Mouse (Mus musculus) embryo, embryonic 10.5 days (tissue): ENCODE measurements around the gene Sp2.

Experiments
- DNase-seq: peaks from one replicate; pipeline ENCODE4 v3.0.0-alpha.2; 2015; ENCODE audit warnings: low spot score

Gene Sp2

DNA sequence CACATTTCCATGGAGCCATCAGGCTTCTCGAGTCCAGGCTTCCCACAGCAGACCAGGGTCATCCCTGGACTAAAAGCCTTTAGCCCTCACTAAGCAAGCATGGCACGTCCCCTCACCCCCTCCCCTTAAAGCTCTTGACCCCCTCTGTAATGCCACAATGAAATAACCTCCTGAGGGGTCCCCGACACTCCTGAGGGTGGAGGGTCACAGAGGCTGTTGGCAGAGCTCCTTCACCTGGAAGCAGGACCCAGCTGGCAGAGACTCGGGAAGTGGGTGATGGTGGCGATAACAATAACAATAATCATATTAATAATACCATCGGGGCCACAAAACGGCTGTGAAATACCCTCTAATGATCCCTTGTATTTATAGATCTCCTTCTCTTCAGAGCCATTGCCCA lies at the start of gene Sp2:
Sp2 (minus strand) TSS at position 101 of the 400 bp plus-strand sequence.
- no peak for DNase-seq

DNA sequence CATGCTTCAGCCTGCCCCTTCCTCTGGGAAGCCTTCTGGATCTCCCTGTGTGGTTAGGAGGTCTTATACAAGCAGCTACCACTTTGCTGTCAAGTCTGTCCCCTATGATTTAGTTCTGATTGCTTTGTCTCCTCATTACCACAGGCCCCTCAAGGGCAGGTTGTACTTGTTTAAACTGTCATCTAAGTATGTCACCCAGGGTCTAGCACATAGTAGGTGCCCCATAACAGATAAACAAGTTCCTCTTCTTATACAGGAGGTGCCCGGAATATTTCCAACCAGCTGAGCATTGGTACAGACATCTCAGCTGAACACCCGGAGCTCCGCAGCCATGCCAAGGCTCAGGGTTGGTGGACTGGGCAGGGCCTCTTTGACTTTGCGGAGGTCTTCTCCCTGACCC lies 49.7 kb upstream of the Sp2 start:
- DNase-seq = no peak

DNA sequence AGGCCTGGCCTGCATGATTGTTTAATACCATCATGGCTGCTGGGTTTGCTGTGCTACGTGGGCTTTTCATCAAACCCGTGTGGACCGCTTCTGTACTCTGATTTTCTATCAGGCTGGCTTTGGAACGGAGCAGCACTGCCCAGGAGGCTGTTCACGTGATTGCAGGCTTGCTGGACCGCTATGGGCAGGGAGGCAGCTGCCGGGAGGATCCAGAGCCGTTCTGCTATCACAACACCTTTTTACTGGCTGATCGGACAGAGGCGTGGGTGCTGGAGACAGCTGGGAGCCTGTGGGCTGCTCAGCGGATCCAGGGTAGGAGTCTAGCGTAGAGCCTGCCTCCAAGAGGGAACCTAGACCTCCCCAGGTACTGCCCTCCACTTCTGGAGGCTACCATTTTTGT lies 49.2 kb upstream of the Sp2 start:
- no peak for DNase-seq

DNA sequence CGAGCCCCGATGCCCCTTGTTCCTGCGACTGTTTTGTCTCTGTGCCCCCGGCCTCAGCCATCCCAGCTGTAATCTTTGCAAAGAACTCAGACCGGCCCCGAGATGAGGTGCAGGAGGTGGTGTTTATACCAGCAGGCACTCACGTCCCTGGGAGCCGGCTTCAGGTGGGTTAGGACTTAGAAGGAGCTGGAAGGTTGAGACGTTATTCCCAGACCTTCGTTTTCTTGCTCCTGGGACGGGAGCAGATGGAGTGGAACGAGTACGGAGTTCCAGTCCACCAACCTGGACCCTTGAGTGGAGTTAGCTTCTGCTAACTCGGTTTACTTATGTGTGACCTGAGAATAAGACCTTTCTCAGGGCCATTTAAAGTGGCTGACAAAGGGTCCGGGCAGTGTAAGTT lies 47.7 kb upstream of the Sp2 start:
- no peak for DNase-seq

DNA sequence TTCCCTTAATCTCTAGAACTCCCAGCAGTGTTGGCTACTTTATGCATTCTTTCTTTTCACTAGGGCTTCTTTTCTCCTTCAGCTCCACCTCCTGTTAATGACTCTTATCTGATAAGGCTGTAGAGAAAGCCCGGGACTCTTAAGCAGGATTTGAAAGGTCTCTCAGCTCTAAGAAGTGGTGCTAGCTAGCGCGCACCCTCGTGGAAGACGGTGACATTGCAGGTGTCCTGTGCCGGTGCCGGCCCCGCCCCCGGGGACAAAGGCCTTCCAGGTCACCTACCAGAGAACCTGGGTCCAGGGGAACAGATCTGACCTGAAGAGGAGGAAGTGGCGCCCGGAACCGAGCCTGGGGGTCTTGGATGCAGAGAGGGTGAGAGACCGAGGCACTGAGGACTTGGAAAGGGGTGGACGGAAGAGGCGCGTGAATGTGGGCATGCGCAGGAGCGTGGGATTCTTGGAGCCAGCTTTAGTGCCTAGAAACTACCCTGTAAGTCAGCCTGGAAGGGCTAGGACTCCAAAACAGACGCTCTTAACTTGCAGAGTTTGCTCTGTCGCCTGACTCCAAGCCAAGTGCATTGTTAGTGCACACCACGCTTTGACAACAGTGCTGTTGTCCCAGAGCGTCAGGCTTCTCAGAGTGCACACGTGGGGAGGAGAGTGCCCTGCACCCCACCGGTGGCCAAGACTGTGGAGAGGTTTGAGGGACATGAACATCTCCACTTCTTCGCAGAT lies 47.1 kb upstream of the Sp2 start, which contains the start of gene Scrn2:
Scrn2 (plus strand) TSS at position 253 of the 732 bp plus-strand sequence.
- DNase-seq = peak; percentile 94

DNA sequence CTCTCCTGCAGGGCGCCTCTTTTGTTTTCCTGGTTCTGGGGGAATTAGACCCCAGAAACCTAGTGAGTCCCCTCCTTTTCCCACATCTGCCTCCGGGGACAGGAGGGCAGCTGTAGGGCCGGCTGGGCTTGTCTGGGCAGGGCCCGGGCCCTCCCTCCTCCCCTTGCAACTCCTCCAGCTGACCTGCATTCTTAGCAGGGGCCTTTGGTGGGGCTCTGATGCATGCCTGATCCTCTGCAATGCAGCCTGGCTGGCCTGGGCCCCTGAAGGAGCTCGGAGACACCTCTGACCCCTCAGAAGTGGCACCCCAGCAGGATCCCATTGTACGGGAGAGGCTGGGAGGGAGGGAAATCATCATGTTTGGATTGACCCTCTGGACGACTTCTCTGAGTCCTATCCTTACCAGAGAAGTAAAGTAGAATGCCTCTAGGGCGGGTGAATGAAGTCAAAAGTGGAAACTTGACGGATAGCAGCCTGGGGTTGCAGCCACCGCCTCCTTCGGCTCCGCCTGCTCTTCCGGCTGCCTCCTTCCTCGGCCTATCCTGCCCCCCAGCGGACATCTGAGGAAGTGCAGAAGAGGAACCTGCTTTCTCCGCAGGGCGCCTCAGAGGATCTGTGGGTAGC lies 43.1 kb upstream of the Sp2 start:
- peak; percentile 94 for DNase-seq

DNA sequence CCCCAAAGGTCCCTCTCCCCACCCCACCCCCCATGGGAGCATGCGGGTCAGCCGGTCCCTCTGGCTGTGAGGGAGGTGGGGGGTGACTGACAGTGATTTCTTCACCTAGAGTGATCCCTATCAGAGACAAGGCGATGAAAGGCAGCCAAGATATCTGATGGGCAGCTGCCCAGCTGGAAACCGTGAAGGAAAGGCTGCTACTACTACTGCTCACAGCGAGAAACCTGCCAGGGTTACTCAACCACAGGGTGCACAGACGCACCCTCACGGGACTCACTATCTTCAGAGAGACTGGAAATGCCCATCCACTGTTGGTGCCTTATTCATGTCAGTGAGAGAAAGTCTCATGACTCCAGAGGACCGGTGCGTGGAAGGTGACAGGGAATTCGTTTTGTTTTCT lies 42.2 kb upstream of the Sp2 start:
- DNase-seq = no peak

DNA sequence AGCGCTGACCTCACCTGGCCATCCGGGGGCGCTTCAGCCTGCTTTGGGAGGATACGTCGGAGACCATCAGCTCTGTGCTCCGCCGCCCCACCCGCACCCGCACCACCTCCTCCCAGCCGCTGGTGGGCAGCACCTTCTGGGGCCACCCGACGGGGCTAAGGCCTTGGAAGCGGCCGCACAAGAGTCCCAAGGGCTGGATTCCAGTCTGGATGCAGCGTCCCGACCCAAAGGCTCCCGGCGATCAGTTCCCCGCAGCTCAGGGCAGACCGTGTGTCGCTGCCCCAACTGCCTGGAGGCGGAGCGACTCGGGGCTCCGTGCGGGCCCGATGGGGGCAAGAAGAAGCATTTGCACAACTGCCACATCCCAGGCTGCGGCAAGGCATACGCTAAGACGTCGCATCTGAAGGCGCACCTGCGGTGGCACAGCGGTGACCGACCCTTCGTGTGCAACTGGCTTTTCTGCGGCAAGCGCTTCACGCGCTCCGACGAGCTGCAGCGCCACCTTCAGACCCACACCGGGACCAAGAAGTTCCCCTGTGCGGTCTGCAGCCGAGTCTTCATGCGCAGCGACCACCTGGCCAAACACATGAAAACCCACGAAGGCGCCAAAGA lies 39.2 kb upstream of the Sp2 start:
- peak; percentile 80 for DNase-seq

DNA sequence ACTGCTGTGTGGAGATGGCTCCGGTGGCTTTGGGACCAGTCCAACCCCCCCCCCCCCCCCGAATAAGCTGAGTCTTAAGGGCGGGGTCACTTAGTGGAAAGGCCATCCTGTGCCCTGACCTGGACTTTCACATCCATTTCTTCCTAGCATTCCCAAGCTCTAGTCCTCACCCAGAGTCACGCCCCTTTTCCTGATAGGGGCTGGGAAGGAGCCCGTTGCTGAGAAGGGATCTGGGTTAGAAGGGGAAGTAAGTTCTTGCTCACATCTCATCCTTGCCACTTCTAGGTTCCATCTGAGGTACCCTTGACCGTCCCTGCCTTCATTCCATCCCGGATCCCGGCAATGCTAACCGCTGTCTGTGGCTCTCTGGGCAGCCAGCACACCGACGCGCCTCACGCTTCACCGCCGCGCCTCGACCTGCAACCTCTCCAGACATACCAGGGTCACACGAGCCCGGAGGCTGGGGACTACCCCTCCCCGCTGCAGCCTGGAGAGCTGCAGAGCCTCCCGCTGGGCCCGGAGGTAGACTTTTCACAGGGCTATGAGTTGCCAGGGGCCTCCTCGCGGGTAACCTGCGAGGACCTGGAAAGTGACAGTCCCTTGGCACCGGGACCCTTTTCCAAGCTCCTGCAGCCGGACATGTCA lies 38.5 kb upstream of the Sp2 start:
- DNase-seq = peak; percentile 58

DNA sequence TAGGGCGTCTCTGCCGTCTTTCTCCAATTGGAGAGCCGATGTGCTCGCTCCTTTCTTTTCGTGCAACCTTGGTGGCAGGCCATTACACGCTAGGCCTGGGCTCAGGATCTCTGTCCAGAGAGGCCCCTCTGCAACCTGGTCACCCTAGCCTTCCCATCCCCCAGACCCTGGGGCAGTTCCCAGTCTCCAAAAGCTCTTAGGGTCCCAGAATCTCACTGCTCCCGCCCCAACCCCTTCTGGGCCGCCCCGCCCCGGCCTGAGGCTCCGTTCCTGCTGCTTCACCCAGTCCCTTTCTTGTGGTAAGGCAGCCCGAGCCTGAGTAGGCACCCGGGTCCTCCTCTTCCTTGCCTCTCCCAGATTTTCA lies 36.6 kb upstream of the Sp2 start:
- DNase-seq = no peak

DNA sequence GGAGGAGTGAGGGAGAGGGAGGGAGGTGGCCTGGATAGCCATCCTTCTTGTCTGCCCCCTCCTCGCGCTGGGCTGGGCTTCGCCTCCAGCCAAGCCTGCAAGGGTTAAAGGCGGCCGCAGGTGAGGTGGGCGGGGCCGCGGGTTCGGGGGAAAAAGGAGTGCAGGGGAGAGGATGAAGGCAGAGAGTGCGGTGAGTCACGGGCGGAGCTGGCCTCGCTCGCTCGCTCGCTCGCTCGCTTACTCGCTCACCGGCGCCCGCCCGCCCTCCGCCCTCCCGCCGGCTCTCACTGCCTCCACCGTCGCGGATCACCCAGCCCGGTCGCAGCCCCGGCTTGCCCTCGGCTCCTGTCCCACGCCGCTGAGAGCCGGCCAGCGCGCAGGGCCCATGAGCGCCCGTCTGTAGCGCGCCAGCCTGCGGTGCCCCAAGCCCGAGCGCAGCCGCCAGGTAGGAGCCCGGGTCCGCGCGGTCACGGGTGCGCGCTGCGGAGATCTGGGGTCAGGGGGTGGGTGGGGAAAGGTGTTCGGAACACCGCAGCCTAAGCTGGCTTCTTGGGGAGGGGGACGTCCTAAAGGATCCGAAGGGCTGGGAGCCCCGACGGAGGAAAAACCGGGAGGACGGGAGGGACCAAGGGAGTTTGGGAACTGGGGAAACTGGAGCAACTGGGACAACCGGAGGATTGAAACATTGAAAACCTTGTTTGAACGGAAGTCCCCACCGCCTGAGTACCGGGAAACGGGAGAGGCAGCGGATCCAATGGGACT lies 36.0 kb upstream of the Sp2 start:
- DNase-seq = peak; percentile 41

DNA sequence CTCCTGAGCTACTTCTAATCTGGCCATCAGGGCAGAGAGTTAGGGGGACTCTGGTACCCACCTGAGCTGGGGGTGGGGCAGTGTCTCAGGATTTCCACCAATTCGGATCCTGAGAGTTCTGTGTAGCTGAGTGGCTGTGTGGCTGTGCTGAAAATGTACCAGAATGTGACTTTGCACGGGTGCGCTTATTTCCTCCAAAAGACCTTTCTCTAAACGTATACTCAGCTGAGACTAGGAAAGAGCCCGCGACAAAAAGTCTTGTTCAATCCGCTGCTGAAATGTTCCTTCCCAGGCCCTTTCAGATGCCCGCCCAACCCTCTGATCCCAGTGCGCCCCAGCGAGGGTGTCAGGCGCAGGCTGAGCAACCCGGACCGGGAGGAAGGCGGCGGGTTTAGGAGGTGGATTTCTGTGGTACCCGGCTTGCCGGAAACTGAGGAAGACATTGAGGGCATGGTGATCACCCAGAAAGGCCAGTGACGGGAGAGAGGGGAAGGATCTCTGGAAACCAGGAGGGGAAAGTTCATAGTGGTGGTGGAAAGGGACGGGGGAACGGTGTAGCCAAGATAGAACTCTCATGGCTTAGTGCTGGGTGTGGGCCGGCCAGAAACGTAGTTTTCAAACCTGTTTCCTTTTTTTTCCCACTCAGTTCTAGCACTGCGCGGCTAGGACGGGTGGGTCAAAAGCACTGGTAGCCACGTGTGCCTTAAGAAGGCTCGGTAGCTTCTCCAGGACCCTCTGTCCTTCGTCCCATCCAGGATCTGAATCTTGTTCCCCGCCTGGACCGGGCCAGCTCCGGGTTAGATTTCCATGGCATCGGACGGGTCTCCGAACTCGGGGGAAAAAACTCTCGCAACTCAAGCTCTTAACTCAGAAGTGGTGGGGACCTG lies 35.2 kb upstream of the Sp2 start:
- peak; percentile 48 for DNase-seq

DNA sequence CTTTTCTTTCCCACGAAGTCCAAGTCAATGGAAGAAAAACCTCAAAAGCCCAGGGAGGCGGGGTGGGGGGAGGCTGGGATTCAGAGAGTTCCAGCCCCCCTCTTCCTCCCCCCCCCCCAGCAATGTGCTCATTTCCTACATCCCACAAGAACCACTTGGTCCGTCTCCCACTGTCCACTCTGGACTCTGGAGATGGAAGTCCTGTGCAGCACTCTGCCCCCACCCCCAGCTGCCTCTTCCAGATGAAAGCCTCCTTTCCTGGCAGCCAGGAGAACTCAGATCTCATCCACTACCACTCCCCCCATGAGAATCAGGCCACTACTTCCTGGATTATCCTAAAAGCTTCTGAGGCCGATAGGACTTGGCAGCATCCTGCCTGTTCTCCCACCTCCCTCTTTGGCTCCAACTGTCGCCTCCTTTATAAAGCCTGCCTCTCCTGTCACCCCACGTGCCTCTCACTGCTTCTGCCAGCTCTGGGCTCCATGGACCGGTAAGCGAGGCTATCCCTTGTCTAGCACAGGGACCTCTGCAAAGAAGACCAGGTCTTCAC lies 30.4 kb upstream of the Sp2 start, which contains the start of gene Sp6:
Sp6 (plus strand) TSS at position 274 of the 550 bp plus-strand sequence.
- no peak for DNase-seq

DNA sequence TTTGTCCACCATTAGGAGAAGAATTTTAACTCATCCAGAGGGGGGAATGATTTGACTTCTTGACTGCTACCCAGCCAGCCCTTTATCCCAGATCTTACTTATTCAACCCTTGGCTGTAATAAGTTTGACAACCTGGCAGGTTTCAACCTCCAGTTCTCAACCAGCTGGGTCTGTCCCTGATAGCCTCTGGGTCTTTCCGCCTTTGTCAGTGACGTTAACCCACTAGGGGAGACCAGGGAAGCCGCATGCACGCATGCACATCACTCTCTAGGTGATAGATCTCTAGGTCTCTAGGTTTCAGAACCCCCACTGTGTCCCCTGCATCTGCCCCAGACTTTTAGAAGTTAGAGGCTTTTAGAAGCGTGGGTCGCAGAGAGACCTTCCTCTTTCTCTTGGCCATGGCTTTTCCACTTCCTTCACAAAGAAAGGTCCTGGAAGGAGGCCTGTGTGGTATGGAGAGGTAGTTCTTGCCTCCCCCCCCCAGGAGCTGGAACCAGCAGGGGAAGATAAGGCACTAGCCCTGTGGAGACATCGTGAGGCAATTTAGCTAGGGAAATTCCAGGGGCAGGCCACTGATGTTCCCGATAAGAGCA lies 26.5 kb upstream of the Sp2 start:
- DNase-seq = no peak

DNA sequence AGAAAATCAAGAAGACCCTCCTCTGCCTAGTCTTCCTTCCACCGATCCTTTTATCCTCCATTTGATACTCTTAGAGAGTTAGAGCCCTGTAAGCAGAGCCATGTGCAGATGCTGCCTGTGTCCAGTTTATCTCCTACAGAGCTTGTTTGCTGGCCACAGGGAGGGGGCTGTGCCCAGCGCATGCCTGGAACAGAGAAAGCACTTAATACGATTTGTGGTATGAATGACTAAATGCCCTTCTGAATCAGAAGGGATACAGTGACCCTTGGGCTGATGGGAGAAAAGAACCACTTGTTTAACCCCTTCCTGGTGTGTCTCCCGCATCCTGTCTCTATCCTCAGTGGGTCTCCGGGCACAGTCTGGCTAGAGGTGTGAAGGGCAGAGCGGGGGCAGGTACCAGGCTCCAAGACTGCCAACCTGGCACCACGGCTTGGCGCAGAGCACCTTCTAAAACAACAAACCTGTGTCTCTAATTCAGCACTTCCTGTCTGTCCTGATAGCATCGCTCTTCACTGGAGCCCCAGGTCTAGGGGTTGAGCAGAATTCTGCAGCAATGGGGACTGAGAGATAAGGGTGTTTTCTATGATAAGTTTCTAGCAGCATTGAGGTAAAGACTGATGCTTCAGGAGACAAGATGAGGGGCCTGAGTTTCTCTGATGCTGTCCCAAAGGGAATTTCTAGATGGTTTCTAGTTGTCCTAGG lies 24.5 kb upstream of the Sp2 start:
- DNase-seq = no peak

DNA sequence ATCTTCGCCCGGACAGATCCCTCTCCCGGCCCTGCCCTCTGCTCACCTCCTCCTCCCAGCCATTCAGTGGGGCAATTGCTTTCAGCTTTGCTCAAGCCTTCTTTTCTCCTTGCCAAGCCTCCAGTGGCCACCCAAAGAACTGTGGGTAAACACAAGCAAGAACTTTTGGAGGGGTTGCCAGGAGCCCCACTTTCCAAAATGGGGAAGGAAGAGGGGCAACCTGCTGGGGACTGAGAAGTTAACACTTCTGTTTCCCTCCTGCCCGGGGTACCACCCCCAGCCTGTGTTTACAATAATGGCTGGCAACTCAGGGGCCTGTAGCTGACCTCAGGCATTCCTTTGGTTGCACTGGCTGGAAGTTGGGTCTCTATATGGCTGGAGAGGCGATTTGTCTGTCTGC lies 20.4 kb upstream of the Sp2 start:
- no peak for DNase-seq

DNA sequence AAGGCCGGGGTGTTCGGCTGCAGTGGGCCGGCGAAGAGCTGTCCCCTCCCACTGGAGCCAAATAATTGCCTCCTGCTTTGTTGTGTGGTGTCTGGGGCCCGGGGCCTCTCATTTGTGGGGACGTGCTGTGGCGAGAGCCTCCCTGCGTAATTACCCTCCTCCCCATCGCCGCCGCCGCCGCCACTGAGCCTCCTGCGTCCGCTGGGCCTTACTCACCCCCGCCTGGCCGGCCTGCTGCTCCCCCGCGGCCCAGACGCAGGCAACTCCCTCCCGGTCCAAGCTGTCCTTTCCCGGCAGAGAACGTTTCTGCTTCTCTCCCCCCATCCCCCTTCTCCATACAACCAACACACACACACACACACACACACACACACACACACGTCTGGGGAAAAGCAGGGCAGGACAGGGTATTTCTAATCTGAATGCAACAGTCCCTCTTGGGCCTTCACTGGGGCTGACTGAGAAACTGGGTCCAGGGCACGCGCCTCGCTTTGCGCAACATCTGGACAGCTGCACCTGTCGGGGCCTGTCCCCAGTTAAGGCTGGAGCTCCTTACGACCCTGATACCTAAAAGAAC lies 14.7 kb upstream of the Sp2 start:
- peak; percentile 57 for DNase-seq

DNA sequence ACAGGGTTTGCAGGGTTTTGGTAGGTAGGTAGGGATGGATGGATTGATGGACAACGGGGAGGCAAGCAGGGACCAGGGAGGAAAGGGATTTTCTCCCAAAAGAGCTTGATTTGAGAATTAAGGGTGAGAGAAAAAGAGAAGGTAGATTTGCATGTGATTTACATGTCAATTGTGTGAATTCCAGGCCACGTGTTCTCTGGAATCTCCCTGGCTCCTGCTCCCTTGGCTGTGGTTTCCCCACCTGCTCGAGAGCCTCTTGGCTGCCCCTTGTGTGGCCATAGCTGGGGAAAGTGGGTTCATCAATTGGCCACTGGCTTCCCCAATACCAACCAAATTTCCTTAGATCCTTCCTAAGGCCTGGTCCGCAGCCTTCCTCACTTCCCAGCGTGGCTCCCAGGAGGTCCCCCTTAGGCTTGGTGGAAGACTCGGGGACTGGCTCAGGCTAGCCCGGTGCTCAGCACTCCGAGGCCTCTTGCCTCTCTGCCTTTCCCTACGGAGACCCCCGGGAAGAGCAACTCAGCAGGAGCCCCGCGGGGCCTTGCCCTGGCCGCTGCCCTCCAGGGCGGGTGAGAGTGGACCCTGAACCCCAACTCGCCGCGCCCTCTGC lies 14.1 kb upstream of the Sp2 start:
- DNase-seq = no peak
